Mouse (Mus musculus) inflammation-experienced regulatory T-cells (primary cell): ENCODE measurements around the gene Gm21488. TPM values are rescaled to one million over a fixed set of nuclear protein-coding genes. Genes with fewer than 3 reads are reported as not detected.

Source experiments
- polyA plus RNA-seq, 2 experiments: library from polyadenylated mRNA; unstranded; fragments of 100-300 nt; shearing (Covaris generic); gene quantifications; one replicate each; pipeline ENCODE4 v1.2.1; 2017

The Gm21488 gene
- polyA plus RNA-seq = not detected

DNA sequence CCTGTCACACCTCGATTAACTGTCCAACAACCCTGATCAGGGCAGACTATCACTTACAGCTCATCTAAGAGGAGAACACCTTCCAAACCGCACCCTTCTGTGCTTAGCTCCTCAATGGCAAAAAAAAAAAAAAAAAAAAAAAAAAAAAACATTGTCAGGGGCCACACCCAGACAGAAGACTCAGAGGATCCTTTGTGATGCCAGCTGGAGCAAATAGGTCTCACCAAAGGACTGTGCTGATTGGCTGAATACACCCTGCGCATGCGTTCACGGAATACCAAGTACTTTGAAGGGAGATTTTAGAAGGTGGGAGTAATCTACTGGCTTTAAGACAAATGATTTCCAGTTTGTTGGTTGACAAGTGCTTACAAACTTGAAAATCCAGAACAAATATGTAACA is at the start of gene Gm21488:
Gm21488 (minus strand) TSS at position 101 of the 400 bp plus-strand sequence.

